Mouse (Mus musculus): ENCODE measurements around the gene Med29. TPM values are rescaled to one million over a fixed set of nuclear protein-coding genes. Genes with fewer than 3 reads are reported as not detected.
"Not testable (repeated sequence)": the region's sequence is repeated elsewhere in the genome, so short reads cannot be mapped to it uniquely, and the experiment has no call there.

The Med29 gene
- polyA plus RNA-seq, 1 experiment, result 30.8 TPM

DNA sequence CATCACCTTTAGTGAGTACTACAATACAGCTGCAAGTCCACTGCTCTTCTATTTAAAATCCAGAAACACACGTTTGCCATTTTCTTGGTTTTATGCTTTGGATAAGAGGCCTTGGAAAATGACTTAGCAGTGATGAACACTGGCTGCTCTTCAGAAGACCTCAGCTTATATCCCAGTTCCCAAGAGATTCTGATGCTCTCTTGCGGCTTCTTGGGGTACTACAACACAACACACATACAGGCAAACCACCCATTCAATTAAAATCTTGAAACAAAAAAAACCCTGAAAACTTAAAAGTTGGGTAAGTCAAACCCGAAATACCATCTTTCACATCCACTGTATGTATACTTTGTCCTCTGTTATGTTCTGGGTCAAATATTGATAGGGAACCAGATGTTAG, 5.5 kb upstream of the Med29 start:
- no peak for DNase-seq (ENCODE audit: low spot score)

DNA sequence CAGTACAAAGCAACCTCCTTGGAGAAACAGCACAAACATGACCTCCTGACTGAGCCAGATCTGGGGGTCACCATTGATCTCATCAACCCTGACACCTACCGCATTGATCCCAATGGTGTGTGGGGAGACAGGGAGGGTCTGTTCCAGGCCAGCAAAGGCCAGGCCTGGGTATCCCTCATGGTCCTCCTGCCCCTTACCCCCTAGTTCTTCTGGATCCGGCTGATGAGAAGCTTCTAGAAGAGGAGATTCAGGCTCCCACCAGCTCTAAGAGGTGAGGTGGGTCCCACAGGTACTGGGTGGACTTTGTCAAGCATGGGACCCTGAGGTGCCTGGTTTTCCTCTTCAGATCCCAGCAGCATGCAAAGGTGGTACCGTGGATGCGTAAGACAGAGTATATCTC, 2.9 kb upstream of the Med29 start:
- DNase-seq (ENCODE audit: low spot score), result no peak

DNA sequence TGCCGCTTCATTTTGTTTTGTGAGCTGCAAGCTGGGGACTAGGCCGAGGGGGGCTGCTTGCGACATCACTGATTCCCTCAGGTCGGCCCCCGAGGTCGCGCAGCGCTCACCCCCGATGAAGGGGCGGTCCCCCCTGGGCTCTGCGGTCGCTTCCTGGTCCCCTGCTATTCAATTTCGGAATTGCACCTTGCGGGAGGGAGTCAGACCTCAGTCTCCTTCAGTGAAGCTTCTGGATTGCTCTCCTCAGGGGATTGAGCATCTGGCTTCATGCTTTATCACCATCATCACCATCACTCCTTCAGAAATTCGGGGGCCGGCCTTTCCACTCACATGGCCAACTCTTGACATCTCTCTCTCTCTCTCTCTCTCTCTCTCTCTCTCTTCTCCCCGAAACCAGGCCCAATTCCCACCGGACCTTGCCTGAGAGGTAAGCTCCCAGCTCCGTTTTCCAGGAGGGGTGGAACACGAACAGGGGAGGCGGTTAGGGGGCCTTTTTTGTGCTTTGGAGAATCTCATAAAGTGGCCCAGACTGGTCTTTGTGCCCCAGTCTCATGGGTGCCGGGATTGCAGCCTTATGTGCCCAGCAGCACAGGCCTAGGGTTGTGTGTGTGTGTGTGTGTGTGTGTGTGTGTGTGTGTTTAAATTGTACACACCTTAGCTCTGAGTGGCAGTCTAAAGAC, 904 bp upstream of the Med29 start:
- no peak for DNase-seq (ENCODE audit: low spot score)

DNA sequence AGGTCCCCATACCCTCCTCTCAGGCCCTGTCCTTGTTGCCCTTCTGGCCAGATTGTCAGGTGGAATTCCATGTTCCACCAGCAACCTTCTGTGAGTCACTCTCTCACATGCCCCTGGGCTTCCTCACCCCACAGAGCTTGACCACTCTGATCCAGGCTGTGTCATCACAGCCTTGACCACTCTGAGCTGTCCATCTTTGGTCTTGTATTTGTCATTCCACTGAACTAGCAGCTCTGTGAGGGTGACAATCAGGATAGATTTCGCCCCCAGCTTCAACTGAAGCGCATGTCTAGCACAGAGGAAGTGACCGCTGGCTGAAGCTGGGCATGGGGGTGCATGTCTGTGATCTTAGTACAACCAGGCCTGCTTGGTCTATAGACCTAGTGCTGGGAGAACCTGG, 2.2 kb downstream of the Med29 start:
- no peak for DNase-seq (ENCODE audit: low spot score)

DNA sequence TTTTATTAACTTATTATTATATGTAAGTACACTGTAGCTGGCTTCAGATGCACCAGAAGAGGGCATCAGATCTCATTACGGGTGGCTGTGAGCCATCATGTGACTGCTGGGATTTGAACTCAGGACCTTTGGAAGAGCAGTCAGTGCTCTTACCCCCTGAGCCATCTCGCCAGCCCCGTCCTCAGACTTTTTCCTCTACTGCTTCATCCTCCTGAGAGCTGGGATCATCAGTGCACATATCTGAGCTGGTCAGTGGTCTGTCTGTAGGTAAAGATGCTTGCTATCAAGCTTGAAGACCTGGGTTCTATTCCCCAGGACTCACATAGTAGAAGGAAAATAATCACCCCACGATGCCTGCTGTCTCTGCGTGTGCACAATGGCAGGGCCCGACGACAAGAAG, 5.1 kb downstream of the Med29 start:
- DNase-seq (ENCODE audit: low spot score), result not testable (repeated sequence)

DNA sequence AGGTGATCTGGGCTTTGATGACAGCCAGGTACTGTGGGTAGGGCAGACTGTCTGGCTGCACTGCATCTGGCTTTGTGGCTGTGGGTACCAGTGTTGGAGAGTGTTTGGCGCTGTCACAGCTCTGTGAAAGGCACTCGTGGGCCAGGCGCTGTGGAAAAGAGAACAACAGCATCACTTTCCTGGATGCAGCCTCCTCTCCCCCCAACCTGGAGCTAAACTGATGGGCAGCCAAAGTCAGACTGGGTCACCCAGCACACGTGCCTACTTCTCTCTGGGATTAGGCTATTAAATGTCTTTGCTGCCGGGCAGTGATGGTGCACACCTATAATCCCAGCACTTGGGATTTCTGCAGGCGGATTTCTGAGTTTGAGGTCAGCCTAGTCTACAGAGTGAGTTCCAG, 5.6 kb downstream of the Med29 start:
- not testable (repeated sequence) for DNase-seq (ENCODE audit: low spot score)

DNA sequence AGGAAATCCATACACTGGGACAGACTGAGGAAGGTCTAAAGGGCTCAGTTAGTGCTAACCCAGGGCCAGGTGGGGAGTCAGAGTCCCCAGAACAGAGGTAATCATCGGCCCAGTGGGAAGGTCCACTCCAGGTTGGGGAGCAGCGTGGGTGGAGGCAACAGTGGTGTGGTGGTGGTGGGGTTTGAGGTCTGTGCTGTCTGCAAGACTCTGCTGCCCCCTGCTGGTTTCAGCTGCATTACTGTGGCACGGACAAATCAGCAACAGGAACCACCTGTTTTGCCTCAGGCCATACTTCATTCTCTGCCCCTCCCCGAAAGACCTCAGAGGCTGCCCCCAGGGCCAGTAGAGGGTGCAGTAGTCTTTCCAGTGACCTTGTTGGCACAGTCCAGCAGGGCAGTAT, 6.0 kb downstream of the Med29 start:
- peak; percentile 78 for DNase-seq (ENCODE audit: low spot score)

DNA sequence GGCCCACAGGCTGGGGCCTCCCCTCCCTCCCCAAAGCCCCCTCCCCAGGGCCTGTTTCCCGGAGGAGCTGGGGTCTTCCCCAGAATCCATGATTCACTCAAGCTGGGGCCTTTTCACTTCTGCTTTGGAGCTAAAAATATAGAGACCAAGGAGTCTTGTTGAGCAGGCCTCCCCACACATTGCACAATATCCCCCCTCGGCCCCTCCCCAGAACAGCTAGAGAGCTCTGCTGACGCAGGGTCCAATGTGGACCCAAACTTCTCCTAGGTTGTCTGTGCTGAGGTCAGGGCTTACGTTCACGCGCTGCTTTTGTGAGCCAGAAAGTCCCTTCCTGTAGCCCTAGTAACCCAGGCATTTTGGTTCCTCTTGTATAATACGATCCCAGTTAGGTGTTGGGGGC, 6.5 kb downstream of the Med29 start:
- no peak for DNase-seq (ENCODE audit: low spot score)

DNA sequence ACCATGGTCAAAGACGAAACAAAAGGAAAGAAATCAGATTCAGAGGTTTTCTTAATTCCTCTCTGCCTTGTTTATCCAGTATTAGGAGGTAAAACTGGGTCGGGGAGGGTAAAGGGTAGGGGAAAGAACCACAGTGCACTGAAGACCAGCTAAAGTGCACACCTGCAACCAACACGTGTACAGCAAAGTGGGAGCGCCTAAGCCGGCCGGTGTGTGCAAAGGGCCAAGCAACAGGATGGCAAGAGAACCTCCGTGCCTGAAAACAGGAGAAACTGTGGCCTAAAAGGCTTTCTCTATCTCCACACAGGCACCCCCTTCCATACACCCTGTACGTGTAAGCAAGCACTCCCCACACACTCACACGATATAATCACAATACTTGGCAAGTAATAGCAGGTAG, 7.3 kb downstream of the Med29 start:
- DNase-seq (ENCODE audit: low spot score), result no peak

DNA sequence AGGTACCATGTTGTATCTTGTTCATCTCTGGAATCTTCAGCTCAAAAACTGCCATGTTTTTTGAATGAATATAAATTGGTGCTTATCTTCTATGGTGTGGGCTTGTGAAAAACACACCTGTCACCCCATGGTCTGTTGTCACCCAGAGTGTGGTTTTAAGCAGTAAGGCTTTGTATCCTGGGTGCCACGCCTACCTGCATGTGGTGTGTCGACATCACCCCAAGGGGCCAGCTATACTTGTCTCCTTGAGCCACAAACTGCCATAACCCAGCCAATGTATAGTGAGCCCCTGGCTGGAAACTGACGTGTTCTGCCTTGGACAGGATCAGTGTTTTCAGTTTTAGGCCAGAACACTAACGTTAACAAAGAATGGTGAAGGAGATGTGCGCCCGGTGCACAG, 8.3 kb downstream of the Med29 start:
- no peak for DNase-seq (ENCODE audit: low spot score)

DNA sequence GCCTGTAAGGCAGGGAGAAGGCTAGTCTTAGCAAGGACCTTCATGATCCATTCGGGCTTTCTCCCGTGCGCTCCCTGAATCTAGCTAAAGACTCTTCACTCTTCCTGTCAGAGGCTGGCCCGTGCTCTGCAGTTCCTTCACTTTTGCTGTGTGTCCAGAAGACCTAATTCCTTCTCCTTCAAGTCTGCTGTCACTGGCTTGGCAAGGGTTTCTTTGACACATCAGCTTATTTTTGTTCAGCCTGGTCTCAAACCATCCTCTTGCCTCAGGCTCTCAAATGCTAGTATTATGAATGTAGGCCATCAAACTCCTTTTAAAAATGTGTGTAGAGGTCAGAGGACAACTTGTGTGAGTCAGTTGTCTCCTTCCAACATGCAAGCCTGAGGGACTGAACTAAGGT, 8.9 kb downstream of the Med29 start:
- DNase-seq (ENCODE audit: low spot score), result no peak

DNA sequence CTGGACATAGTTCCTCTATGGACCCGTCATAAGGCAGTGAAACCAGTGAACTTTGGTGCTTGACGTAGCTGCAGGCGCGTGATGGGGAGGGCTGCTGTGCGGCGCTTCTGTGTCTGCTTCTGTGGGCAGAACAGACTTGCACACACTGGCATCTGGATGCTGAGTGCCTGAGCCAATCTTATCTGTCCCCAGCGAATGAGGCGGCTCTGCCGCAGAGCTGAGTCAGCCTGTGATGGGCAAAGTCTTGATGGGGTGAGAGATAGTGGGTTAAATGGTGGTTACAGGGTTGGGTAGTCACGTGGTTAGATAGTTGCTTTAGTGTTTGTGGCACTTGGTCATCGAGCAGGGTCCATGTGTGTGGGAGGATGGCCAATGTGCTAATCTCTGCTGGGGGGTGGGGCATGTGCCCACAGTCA, 9.5 kb downstream of the Med29 start:
- no peak for DNase-seq (ENCODE audit: low spot score)

DNA sequence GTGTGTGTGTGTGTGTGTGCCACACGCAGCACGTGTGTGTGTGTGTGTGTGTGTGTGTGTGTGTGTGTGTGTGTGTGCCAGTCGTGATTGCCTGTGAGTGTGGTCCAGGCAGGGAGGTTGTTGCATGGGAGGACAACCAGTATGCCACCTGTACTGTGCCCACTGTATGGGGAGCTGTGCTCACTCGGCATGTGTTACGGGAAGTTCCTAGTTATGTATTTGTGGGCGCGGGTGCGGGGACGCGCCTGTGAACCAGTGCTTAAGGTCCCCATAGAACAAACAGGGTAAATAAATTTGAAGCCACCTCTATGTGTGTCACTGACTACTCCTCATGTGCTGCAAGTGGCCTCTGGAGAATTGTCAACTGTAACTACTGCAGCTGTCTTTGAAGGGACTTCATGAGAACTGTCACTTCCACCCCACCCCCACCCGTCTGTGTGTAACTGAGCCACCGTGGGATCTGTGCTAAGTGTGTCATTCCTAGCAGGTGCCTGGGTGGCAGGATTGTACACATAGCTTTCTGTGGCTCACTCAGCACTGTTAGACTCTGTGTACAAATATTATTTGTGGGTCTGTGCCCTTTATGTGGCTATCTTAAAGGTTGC, 10.1 kb downstream of the Med29 start:
- DNase-seq (ENCODE audit: low spot score), result no peak

DNA sequence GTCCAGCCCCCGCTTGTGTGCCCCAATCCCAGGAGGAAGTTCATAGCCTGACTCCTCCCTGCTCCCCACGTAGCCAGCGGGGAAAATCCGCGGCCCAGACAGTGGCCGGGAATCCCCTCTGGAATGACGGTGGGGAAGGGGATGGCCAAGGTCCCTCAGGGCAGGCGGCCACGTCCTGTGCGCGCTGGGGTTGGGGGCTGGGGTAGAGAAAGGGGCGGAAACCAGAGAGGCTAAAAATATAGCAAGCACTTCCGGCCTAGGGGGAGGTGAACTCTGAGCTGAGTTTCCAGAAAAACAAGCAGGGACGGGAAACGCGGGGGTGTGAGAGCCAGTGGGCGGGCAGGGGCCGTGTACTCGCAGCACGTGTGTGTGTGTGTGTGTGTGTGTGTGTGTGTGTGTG, 10.6 kb downstream of the Med29 start:
- peak; percentile 76 for DNase-seq (ENCODE audit: low spot score)

DNA sequence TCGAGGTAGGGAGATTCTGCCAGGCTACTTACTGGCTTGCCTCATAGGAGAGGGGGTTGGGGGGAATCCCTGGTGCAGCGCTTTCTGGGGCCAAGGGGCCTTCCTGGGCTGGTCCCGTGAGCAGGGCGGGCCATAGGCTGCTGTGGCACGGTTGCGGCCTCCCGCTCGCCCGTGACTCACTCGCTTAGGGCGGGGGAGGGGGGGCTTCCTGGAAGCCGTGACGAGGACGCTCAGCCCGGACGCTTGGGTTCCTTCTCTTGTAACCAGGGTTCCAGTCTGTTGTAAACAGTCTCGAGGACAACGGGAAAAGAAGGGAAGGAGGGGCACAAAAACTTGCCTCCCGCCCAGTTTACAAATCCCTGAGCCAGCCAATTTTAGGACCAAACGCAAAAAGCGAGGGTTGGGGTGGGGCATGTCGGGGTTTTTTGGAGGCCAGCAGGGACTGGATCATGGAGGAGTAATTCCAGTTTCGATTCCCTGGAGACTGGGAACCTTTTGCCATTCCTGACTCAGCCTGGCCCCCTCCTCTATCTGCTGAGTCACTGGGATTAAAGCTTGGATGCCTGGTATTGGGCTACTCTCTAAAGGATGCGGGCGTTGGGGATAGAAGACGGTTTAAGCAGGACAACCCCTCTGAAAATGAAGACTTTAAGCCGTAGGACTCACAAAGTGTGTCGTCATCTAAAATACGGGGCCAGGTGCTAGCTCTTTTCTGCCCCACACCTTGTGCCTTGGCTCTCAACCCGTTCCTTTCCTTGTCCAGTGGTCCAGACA, 11.3 kb downstream of the Med29 start:
- peak; percentile 75 for DNase-seq (ENCODE audit: low spot score)

DNA sequence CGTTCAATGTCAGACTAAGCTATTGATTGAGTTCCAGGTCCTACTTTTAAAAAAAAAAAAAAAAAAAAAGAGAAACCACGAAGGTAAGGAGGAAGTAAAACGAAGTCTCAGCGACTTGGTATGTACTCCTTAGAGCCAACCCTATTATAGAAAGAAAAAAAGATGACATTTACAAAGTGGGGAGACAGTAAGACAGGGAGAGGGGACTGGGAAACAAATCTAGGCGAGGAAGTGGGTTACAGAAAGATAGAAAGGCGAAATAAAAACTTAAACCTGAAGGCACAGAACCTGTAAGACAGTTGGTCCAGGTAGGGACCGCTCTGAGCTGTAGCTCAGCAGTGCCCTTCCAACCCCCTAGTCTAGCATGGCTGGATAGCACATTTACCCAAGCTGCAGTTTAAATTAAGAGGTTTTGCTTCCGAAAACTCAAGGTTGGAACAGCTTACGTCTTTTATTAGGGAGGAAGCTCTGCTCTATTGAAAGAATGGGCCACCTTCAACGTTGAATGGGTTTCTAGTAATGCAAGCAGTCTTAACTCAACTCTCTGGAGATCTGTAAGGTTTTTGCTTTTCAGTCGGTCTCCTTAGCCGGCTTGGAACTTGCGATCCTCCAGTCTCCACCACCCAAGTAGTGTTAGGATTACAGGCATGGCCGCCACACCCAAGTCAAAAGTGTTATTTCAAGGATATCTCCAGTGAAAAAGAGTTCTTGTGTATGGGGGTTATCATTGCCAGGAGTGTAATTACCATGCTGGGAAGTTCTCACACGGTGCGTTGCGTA, 12.1 kb downstream of the Med29 start, which contains the start of gene Zfp36:
Gene Zfp36, minus strand, starts transcription at position 17 of the 780 bp plus-strand sequence.
- DNase-seq (ENCODE audit: low spot score), result no peak

DNA sequence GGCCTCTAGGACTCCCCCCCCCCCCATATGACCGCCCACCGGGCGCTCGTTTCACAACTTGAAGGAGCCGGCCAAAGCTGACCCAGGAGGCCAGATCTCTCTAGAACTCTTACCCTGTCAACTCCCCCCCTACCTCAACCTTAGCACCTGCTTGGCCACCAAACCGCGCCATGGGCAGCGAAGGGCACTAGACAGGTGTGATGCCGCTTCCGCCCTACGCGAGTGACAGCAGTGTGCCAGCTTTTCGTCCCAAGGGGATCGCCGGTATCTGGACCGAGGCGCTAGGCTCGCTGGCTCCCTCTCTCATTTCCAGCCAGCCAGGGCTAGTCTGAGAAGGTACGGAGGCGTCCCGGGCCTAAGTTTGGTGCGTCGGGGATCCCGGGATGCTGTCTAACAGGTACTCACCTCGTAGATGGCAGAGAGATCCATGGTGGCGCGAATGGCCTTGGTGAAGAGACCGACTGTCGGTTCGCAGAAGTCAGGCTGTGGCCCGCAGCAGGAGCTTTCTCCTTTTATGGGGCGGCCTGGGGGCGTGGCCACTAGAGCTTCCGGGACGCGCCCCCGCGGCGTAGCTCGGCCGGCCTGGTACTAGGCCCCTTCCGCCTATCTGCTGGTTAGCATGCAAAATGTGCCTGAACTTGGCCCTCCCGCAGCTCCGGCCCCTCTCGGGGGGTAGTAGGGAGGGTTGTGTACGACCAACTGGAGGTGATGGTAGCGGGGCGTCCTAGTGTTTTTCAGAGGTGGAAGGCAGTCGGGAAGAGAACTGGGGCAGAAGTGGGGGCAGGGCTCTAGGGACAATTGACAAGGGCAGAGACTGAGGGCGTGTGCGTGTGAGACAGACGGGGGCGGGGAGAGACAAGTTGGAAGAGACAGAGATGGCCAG, 13.5 kb downstream of the Med29 start:
- peak; percentile 97 for DNase-seq (ENCODE audit: low spot score)

DNA sequence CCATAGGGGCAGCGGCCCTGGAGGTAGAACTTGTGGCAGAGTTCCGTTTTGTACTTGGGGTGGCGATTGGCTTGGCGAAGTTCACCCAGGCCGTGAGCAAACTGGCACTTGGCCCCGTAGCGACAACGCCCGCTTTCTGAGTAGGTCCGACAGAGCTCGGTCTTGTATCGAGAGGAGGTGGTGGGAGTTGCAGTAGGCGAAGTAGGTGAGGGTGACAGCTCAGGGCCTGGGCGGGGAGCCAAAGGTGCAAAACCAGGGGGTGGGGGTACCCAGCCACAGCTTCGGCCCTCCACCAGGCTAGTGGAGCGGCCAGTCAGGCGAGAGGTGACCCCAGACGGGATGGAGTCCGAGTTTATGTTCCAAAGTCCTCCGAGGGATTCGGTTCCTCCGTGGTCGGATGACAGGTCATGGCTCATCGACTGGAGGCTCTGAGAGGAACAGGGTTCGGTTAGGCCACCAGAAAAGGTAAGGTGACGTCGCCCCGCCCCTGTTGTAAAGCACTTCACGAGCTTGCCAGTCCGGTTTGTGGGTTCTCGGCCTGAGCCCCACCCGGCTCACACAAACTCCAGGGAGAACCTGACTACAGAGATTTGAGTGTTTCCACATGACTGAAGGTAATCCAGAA, 14.3 kb downstream of the Med29 start:
- peak; percentile 79 for DNase-seq (ENCODE audit: low spot score)

DNA sequence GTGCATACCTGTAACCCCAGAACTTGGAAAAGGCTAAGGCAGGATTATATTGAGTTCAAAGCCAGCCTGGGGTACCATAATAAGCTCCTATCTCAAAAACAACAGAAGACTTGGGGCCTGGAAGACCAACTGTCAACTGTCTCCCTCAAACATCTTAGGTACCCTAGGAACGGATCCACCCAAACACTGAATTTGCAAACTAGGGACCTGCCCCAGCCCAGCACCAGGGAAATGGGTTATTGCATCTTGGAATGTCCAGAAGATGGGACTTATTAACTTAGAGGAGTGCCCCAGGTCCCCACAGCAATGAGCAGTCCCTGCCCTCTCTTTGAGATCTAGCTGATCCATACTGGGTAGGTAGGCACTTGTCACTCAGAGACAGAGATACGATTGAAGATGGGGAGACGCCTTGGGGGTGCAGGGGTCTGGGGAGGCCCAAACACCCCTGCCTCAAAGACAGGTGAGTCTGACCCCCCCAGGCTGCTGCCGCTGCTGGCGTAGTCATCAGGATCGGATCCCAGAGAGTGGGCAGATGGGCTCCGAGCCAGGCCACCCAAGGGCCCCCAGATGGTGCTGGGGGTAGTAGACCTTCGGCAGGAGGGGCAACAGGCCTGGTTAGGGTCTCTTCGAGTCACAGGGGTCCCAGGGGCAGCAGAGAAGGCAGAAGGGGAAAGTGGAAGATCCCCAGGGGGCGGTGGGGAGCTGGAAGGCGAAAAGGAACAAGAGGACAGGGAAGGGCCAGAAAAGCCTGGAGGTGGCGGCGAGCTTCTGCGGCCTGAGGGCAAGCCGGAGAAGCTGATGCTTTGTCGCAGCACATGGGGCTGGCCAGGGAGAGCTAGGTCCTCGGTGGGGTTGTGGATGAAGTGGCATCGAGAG, 15.1 kb downstream of the Med29 start:
- DNase-seq (ENCODE audit: low spot score), result no peak
